1 mouse cellular context compared by ENCODE assay signal in the genomic region with DNA sequence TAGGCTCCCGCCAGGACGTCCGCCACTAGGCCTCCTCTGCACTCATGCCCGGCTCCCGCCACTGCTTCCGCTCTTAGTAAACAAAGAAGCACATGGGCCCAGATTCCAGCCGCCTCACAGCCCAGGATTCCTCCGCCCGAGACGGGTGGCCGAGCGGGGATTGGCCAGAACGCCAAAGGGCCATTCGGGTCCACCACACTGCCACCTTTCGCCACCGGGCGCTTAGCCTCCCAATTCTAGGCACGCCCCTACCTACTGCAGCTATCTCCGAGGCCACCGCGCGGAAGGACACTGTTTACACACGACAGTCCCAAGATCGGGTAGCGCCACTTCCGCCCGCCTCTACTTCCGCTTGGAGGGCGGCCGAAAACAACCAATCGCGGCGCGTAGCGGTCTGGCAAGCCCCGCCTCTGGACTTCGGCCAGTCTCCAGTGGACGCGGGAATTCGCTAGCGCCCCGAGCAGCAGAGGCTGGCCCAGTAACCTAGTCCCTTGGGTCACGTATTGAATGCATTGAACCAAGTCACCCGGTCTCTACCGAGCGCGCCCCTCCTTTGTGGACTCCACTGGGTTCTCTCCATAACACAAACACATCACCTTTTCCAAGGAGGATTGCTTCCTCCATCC.
TF ChIP-seq lines count a peak whose summit lies in the region.

No protein-coding gene starts in this region.

TF ChIP-seq in ES-E14, 5 proteins besides CTCF, POLR2A, EP300 and RAD21:
- TF ChIP-seq CHD2 (IDR thresholded peaks at IDR 0.05; ENCODE audit: low read depth, low read length) (0 out of 2 replicates have a peak, but pooled peaks have one; percentile 59), MAFK (IDR thresholded peaks at IDR 0.05; ENCODE audit: insufficient read depth, low read depth, low read length) (no peak), HCFC1 (IDR thresholded peaks at IDR 0.05; ENCODE audit: borderline replicate concordance, insufficient read depth, low read length) (peak; percentile 61), ZC3H11A (IDR thresholded peaks at IDR 0.05; ENCODE audit: borderline replicate concordance, low read depth, low read length) (no peak), ZNF384 (IDR thresholded peaks at IDR 0.05; ENCODE audit: low read depth, low read length) (no peak)
